Mouse (Mus musculus) lung, postnatal 0 days (tissue): ENCODE data around the gene Rita1. TPM values are rescaled to one million over a fixed set of nuclear protein-coding genes. Genes with fewer than 3 reads are reported as not detected.
A peak's percentile ranks its signal among the peaks of the same experiment; 100 is the strongest.

Source experiments
- ATAC-seq: fragments of 200-750 bp; cut with Nextera tagmentation; 2 replicates; pipeline ENCODE4 v1.8.0; 2017; ENCODE audit warnings: moderate library complexity
- DNase-seq: peaks from one replicate; pipeline ENCODE4 v3.0.0-alpha.2; 2016; ENCODE audit warnings: low spot score
- H3K27ac ChIP-seq: fragments of 300-500 bp; sonication (generic); 2 replicates; pipeline ENCODE4 v1.5.1; 2014; ENCODE audit warnings: antibody characterized with exemption, mild to moderate bottlenecking, low read length, mixed read lengths
- H3K27me3 ChIP-seq: fragments of 300-500 bp; sonication (generic); replicated peaks from 2 replicates; pipeline ENCODE4 v1.6.1; 2014; ENCODE audit warnings: low read length, mixed read lengths; ENCODE audit not compliant: insufficient read depth
- H3K36me3 ChIP-seq: fragments of 300-500 bp; sonication (generic); 2 replicates; pipeline ENCODE4 v1.6.1; 2014; ENCODE audit warnings: low read length, mixed read lengths; ENCODE audit not compliant: insufficient read depth
- H3K4me1 ChIP-seq: fragments of 300-500 bp; sonication (generic); 2 replicates; pipeline ENCODE4 v1.6.1; 2014; ENCODE audit warnings: antibody characterized with exemption, low read depth, low read length, mixed read lengths; ENCODE audit not compliant: insufficient read depth
- H3K4me2 ChIP-seq: fragments of 300-500 bp; sonication (generic); replicated peaks from 2 replicates; pipeline ENCODE4 v1.6.1; 2014; ENCODE audit warnings: low read depth, mild to moderate bottlenecking, low read length, moderate library complexity, mixed read lengths
- H3K4me3 ChIP-seq: fragments of 300-500 bp; sonication (generic); 2 replicates; pipeline ENCODE4 v1.5.1; 2014; ENCODE audit warnings: low read depth, low read length
- H3K9ac ChIP-seq: fragments of 300-500 bp; sonication (generic); replicated peaks from 2 replicates; pipeline ENCODE4 v1.6.1; 2014; ENCODE audit warnings: low read depth, mild to moderate bottlenecking
- H3K9me3 ChIP-seq: fragments of 300-500 bp; sonication (generic); 2 replicates; pipeline ENCODE4 v1.6.1; 2016; ENCODE audit warnings: low read length, mixed read lengths
- CTCF ChIP-seq: IDR thresholded peaks from 2 replicates; pipeline ENCODE4 v1.5.1; 2016; ENCODE audit warnings: antibody characterized with exemption, mild to moderate bottlenecking
- EP300 ChIP-seq: IDR thresholded peaks from 2 replicates; pipeline ENCODE4 v1.6.1; 2016; ENCODE audit warnings: antibody characterized with exemption, mild to moderate bottlenecking, control low read depth
- WGBS: fragments of 180-500 bp; shearing (Covaris S2); extraction: QIAGEN DNeasy Blood & Tissue Kit; methylation state at CpG from one replicate; pipeline ENCODE4 v1.1.7; 2014; 5-methylcytosine and 5-hydroxymethylcytosine counted together
- polyA plus RNA-seq: library from polyadenylated mRNA; unstranded; fragments of >200 nt; fragmentation: Nextera tagmentation; extraction: Ambion mirVana; gene quantifications from 2 replicates; pipeline ENCODE4 v1.2.1, GENCODE M21; 2015

Gene Rita1
- polyA plus RNA-seq, 1 experiment from 2014 or later: 10.0 TPM

GRCm38 (mm10) chr5:120579898-120580626 is 32.3 kb downstream of the Rita1 start:
- DNase-seq (no peak), ATAC-seq (no peak)
- Histone ChIP-seq H3K27me3 (no peaks in the 10 kb centered on the region), H3K9ac (no peak overlapping the region), H3K36me3 (no peaks in the 10 kb centered on the region; the same call in 1 of the 2 replicates), H3K27ac (no peak overlapping the region), H3K4me2 (no peak overlapping the region), H3K4me3 (no peak overlapping the region), H3K9me3 (no peaks in the 10 kb centered on the region), H3K4me1 (peaks cover 8% of the 10 kb centered on the region)
- TF ChIP-seq CTCF (no peak), EP300 (no peak)
- WGBS: 93% methylated on average over 26 of the region's 26 CpGs

- Histone ChIP-seq H3K27ac (peak overlapping the region; percentile 32; the same call in 1 of the 2 replicates), H3K4me3 (no peak overlapping the region), H3K9me3 (no peaks in the 10 kb centered on the region), H3K27me3 (no peaks in the 10 kb centered on the region), H3K4me2 (0 out of 2 replicates have a peak overlapping the region, but pooled peaks have one; percentile 14), H3K36me3 (no peaks in the 10 kb centered on the region), H3K4me1 (peaks cover 8% of the 10 kb centered on the region), H3K9ac (no peak overlapping the region)
- TF ChIP-seq EP300 (no peak), CTCF (no peak)
- peak; percentile 21 for ATAC-seq
- peak; percentile 62 for DNase-seq
- 48% methylated on average over 26 of the region's 26 CpGs for WGBS
Measured at GRCm38 (mm10) chr5:120579211-120579897, 33.0 kb downstream of the Rita1 start.

GRCm38 (mm10) chr5:120578504-120579081 is 33.8 kb downstream of the Rita1 start:
- Histone ChIP-seq H3K4me3 (no peak overlapping the region), H3K4me2 (0 out of 2 replicates have a peak overlapping the region, but pooled peaks have one; percentile 14), H3K36me3 (no peaks in the 10 kb centered on the region), H3K9ac (no peak overlapping the region), H3K9me3 (no peaks in the 10 kb centered on the region), H3K27me3 (no peaks in the 10 kb centered on the region), H3K27ac (0 out of 2 replicates have a peak overlapping the region, but pooled peaks have one; percentile 32), H3K4me1 (peaks cover 8% of the 10 kb centered on the region)
- ATAC-seq (peak; percentile 46; the same call in 1 of the 2 replicates), DNase-seq (peak; percentile 63)
- no peak for TF ChIP-seq CTCF
- TF ChIP-seq EP300: no peak
- 26% methylated on average over 12 of the region's 12 CpGs for WGBS

- H3K4me1 ChIP-seq: peaks cover 8% of the 10 kb centered on the region
- peak; percentile 7; the same call in 1 of the 2 replicates for ATAC-seq
- 45% methylated on average over 10 of the region's 10 CpGs for WGBS
- DNase-seq: no peak
- no peak overlapping the region for H3K4me2 ChIP-seq
- H3K9ac ChIP-seq: no peak overlapping the region
- no peaks in the 10 kb centered on the region for H3K36me3 ChIP-seq
- H3K9me3 ChIP-seq: no peaks in the 10 kb centered on the region
- H3K4me3 ChIP-seq: no peak overlapping the region
- no peaks in the 10 kb centered on the region for H3K27me3 ChIP-seq
- H3K27ac ChIP-seq: no peak overlapping the region
- TF ChIP-seq EP300: no peak
- peak; percentile 28 for TF ChIP-seq CTCF
Measured at GRCm38 (mm10) chr5:120577935-120578441, 34.4 kb downstream of the Rita1 start.

- H3K27me3 ChIP-seq: no peaks in the 10 kb centered on the region
- DNase-seq (no peak), ATAC-seq (no peak)
- H3K36me3 ChIP-seq: no peaks in the 10 kb centered on the region
- H3K4me1 ChIP-seq: peaks cover 8% of the 10 kb centered on the region
- no peak overlapping the region for H3K4me3 ChIP-seq
- no peak overlapping the region for H3K4me2 ChIP-seq
- WGBS: 71% methylated on average over 11 of the region's 11 CpGs
- H3K9ac ChIP-seq: no peak overlapping the region
- H3K9me3 ChIP-seq: no peaks in the 10 kb centered on the region
- TF ChIP-seq EP300 (no peak), CTCF (no peak)
- no peak overlapping the region for H3K27ac ChIP-seq
Measured at GRCm38 (mm10) chr5:120576781-120577301, 35.5 kb downstream of the Rita1 start.
